Mouse (Mus musculus) cerebellum, adult 2 months (tissue): ENCODE measurements around the gene Hist1h1c.

Experiments used
- CTCF ChIP-seq: fragments of 200-500 bp; IDR thresholded peaks from 2 replicates; pipeline ENCODE4 v1.5.1; 2011; ENCODE audit warnings: low read depth, mild to moderate bottlenecking, control low read depth, low read length, moderate library complexity, borderline replicate concordance; ENCODE audit not compliant: insufficient read depth
- POLR2A ChIP-seq: fragments of 200-500 bp; IDR thresholded peaks from 2 replicates; pipeline ENCODE4 v1.6.1; 2011; ENCODE audit warnings: low read length, control low read depth, borderline replicate concordance; ENCODE audit not compliant: insufficient read depth

DNA sequence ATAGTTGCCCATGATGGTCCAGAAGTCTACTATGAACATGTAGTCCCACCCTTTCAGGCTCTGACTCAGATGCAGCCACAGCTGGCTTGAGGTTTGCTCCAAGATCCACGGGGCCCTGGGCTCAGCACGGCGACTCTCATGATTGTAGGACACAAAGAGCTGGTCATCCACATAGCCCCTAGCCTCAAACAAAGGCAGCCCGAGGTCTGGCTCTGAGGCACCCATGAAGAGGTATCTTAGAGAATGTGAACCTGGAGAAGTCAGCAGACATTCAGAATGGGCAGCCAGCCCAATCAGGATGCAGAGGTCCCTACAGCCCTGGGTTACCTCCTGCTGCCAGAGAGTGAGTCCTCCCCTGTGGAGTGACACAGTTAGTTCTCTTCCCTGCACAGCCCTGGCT lies 30.6 kb upstream of the Hist1h1c start:
- TF ChIP-seq CTCF, result no peak
- TF ChIP-seq POLR2A, result no peak
